Mouse (Mus musculus) mature B cell (primary cell): ENCODE results near the gene Slc9a1.

Experiments
- in situ Hi-C: fragments of 300-500 bp; cut with MboI; formaldehyde crosslinking; loops from 2 replicates; pipeline ENCODE4 v1.14.3; 2019

The Slc9a1 gene

DNA sequence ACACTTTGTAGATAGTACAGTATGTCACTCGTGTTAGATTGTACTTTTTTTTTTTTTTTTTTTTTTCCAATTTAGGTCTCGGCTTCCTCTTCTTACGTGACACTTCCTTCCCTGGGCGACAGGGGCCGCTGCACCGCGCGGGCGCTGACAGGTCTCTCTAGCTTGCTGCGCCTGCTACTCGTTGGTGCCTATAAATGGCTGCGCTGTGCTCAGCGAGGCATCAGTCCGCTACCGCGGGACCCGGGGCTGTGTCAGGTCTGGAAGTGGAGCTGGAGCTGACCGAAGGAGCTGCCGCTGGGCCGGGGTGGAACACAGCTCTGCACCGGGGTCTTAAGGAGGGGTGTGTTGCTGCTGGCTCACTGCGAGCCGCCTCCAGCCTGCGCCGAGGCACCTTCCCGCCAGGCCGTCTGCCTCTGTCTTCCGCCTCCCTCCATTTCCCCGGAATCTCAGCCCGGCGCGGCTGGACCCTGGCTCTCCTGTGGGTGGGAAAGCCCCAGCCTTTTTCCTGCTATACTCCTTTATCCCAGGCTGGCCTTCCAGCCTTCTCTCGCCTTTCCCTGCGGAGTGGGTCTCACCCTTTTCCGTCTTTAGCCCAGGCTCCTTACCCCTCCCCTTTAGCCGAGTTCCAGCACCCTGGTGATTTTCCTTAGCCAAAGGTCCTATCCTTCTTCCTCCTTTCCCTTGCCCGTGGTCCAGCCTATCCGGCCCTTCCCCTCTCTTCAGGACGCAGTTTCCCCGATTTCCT lies at the start of gene Slc9a1:
TSS of gene Slc9a1 (plus strand) at position 154 of the 745 bp plus-strand sequence.
- in situ Hi-C loops, result no loop called here

DNA sequence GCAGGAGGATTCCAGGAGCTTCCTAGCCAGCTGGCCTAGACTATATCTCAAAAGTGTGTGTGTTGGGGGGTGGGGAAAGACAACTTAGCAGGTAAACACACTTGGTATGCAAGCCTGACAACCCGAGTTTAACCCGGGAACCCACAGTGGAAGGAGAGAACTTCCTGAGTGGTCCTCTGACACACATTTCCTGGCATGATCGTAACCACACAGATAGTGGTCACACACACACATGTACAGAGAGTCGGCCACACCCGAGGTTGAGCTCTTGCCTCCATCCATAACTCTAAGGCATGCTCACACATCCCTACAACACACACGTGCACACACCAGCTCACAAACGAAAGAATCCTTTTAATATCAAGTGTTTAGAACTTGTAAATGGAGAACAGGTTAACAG lies 41.4 kb upstream of the Slc9a1 start:
- in situ Hi-C loops, result no loop called here

DNA sequence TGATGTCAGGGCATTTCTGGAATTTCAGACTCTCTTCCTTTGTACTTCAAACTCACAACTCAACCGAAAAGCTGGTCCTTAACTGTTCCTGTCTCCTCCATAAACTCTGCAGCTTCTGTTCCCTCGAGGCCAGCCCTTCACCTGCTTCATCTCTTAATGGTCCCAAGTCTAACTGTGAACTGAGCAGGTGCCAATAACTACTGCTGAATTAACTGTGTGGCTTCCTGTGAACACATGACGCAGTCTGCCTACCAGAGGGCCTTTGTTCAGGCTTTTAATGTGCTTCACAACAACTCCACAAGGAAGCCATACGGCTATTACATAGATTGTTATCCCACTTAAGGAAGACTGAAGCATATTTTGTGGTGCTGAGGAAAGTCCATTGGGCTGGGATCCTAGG lies 39.2 kb upstream of the Slc9a1 start:
- in situ Hi-C loops, result no loop called here

DNA sequence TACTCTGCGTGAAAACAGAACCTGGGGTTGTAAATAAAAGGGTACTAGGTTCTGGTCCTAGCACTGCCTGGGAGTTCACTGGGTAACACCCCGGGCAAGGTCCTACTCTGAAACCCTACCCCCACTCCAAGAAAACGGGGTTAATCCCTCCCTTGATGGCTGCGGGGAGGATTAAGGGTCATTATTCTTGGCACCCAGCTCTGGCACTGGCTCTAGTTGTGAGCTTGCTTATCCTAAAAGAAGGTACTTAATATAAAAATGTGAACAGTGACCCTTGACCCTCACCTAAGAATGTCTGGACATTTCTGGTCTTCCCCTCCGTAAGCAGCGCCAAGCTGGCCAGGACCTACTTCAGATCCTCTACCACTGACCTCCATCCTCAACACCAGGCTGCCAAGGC lies 36.2 kb upstream of the Slc9a1 start:
- in situ Hi-C loops, result no loop called here

DNA sequence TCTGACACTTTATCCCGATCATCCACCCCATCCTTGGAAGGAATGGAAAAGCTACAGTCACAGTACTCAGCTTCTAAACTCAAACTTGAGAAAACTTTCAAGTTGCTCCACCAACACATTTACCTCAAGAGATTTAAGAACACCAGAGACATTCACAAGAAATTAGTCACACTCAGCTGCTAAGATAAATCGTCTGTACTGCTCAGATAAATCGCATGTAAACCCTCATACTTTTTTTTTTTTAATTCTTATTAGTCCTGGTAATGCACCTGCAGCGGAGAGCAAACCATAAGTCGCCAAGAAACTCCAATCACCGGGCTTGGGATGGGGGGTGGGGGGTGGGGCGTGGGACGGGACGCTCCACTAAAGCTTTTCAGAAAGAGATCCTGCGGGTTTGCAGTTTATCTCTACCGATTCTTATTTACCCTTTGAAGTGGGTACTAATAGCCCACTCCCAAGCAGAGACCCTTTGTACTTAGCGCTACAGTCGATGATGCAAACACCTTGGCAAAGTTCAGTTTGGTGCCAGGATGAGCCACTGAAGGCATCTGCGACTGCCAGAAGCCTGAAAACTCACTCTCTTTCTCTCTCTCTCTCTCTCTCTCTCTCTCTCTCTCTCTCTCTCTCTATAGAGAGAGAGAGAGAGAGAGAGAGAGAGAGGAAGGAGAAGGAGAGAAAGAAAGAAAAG lies 31.5 kb upstream of the Slc9a1 start:
- in situ Hi-C loops, result no loop called here

DNA sequence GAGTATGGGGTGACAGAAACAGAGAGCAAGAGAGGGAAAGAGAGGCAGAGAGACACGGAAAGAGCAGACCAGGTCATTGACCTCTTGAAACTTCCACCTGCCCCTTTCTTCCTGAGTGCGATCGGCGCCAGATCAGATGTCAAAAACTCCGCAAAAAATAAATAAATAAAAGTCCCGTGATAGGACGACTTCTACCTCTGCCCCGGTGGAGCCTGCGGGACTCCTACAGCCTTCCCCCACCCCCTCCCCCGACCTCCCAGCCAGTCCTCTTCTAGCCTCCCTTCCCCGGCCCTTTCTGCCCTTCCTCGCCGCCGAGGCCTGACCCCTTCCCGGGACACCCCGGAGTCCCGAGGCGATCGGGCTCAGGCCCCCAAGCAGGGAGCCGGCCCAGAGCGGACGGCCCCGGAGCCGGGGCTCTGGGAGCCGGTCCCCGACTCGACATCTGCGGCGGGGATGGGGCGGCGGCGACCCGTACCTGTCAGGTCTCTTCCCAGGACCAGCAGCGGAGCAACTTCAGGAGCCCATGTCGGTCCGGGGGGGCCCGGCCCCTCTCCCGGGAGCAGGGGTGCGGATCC lies 30.9 kb upstream of the Slc9a1 start:
- in situ Hi-C loops, result no loop called here

DNA sequence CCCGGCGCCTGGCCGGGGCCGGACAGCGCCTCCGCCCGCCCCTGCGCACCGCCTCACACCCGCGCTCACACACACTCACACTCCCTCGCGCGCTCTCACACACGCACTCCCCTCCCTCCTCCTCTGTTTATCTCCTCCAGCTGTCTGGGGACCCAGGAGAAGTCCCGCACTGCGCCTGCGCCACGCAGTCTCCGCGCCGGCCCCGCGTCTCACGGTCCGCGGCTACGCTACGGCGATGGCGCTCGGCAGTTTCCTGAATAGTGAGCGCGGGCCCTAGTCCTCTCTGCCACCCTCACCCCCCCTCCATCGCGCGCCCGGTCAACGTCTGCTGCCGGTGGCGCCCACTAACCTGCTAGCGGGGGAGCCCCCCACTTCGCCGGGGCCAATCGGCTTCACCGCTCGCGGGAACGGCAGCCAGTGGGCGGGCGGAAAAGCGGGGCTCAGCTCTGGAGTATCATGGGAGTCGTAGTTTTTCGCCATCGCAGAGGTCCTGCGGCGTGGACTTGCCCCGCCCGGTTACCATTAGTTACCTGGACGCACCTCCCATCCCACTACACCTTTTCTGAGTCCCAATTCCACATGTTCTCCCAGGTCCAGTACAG lies 30.3 kb upstream of the Slc9a1 start:
- in situ Hi-C loops, result no loop called here

DNA sequence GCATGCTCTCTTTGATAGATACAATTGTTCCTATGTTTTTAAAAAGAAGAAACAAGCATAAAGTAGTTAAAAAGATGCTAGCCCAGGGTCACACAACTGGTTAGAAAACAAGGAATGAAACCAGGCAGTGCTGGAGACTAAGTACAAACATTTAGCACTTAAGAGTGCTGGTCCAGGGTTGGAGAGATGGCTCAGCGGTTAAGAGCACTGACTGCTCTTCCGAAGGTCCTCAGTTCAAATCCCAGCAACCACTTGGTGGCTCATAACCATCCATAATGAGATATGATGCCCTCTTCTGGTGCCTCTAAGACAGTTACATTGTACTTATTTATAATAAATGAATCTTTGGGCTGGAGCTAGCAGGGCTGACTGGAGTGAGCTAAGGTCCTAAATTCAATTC lies 29.3 kb upstream of the Slc9a1 start:
- in situ Hi-C loops, result no loop called here

DNA sequence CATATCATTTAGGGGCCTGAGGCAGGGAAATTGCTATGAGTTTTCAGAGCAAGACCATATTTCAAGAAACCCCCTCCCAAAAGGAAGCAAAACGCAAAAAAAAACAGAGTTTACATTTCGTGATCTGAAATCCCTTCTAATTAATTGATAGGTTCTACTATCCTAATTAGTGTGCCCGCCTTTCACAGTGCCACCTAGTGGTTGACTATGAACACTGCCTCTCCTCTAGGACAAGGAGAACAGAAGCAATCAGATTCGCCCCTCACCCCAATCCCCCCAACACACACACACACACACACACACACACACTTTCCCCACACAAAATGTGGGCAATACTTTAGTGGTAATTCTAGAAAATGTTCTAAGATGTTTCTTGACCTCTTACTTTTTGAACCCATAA lies 25.4 kb upstream of the Slc9a1 start:
- in situ Hi-C loops, result no loop called here

DNA sequence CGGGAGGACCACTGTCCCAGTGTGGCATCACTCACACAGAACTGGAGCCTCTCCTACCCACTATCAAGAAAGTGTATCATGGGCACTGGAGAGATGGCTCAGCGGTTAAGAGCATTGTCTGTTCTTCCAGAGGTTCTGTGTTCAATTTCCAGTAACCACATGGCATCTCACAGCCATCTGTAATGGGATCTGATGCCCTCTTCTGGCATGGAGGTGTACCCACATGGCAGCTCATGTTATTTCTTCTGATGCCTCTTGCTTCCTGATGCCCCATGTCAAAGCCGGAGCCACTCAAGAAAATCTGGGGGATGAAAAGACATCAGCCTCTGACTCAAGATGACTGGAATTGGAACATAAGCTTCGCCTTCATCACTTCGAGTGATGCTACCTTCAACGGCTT lies 23.8 kb upstream of the Slc9a1 start:
- in situ Hi-C loops, result no loop called here

DNA sequence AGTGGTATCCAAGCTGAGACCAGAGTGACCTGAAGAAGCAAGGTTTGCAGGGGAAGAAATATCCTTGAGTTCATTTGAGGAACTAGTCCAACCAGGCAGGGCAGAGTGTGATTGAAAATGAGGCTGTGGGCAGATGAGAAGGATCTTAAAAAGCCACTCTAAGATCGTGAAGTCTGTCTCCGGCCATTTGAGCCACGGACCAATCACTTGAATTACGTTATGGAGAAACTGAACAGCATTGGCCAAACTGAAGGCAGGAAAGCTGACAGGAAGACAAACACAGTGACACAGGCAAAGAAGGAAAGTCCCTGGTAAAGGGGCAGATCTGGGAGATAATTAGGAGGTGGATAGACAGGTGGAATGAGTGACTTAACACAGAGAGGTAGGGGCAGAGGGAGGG lies 22.9 kb upstream of the Slc9a1 start:
- in situ Hi-C loops, result no loop called here

DNA sequence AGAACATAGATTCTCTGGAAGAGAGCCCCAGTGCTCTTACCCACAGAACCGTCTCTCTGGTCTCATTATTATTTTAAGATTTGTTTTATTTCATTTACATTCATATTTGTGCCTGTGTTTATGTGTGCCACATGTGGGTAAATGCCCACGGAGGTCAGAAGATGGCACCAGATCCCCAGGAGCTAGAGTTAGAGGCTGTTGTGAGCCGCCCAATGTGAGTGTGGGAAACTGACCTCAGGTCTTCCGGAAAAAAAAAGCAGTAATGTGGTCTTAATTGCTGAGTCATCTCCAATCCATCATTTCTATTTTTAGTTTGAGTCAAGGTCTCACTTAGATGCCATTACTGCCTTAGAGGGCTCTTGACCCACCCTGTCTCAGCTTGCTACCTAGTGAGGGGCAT lies 21.9 kb upstream of the Slc9a1 start:
- in situ Hi-C loops, result no loop called here

DNA sequence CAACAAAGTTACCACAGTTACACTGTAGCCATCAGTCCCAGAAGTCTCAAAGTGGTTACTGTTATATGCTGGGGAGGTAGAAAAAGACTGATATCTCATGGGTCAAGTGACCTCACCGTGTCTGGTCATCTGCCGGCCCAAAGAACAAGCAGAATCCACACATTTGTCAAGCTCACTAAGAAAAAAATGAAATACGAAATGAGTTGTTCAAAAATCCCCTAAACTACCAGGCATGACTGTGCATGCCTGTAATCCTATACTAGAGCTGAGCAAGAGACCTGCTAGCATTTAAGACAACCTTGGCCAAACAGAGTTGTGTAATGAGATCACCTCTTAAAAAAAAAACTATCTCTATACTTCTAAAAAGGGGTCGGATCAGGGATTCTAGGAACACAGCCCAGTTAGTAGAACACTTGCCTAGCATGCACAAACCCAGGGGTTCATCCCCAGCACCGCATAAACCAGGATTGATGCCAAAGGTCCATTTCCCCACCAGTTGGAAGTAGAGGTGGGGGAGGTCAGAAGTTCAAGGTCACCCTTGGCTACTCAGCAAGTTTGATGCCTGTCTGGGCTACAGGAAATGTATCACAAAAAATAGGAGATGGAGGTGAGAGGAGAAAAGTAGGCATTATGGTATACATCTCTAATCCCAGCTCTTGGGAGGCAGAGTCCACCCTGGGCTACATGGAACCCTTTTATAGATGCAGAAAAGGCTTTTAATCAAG lies 21.3 kb upstream of the Slc9a1 start:
- in situ Hi-C loops, result no loop called here

DNA sequence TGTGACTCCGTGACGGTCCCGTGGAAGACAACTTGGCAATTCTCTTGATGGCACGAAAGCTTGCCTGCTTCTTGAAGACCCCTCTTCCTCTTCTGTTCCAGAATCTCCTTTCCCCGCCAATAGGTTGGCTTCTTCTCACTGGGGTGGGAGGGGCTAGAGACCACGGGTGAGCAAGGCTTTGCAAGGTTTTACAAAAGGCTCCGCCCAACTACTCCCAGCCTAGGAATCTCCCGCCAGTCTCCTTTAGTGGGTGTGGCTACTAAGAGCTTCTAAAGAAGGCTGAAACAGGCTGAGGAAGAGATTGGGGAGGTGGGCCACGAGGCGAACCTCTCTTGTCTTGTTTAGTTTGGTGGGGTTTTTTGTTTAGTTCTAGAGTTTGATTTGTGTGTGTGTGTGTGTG lies 16.7 kb upstream of the Slc9a1 start:
- in situ Hi-C loops, result no loop called here

DNA sequence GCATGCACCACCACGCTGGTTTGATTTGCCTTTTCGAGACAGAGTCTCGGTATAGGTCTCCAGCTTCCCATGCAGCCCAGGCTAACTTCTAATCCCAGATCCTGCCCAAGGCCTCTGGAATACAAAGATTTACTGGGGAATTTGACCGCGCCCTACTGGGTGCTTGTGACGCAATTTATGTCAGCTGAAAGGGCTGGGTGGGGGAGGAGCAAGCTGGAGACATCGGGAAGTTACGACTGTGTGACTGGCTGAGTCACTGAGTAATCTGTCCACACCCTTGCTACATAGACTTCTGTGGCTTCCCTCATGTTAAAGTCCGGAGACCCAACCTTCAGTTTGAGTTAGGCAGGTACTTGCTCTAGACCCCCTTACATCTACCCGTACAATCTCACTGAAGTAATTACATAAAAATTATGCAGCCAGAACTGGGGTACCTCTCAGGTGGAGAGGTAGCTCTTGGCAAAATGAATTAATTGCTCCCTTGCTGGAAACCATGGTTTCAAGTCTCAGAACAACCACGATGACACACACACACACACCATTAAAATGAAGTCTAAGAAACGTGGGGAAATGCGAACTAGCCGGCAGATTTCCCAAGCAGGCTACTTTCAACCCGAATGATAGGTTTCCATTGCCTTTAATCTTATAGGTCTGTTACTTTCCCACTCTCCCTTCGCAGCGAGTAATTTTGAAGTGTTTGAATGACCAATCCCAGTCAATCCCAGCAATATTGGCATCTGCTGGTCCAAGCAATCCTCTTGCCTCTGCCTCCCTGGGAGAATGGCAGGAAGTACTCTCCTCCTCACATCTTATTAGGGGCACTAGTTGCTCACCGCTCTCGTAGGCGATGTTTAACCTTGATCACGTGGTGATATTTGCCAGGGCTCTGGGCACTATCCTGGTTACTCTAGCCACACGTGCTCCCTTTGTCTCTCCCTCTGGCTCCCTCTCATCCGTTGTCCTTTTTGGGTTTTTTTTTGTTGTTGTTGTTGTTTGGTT lies 15.8 kb upstream of the Slc9a1 start, which contains the start of gene Wdtc1:
TSS of gene Wdtc1 (minus strand) at position 115 of the 999 bp plus-strand sequence.
- in situ Hi-C loops, result no loop called here

DNA sequence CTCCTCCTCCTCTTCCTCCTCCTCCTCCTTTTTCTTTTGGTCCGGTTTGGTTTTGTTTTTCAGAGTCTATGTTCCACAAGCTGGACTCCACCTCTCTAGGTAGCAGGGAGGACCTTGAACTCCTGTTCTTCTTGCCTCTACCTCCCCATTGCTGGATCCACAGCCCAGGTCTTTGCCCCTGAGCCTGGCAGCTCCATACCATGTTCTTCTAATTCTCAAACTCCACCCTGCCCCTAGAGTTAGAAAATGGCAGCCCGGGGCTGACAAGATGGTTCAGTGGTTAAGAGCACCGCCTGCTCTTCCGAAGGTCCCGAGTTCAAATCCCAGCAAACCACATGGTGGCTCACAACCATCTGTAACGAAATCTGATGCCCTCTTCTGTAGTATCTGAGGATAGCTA lies 14.9 kb upstream of the Slc9a1 start:
- in situ Hi-C loops, result no loop called here

DNA sequence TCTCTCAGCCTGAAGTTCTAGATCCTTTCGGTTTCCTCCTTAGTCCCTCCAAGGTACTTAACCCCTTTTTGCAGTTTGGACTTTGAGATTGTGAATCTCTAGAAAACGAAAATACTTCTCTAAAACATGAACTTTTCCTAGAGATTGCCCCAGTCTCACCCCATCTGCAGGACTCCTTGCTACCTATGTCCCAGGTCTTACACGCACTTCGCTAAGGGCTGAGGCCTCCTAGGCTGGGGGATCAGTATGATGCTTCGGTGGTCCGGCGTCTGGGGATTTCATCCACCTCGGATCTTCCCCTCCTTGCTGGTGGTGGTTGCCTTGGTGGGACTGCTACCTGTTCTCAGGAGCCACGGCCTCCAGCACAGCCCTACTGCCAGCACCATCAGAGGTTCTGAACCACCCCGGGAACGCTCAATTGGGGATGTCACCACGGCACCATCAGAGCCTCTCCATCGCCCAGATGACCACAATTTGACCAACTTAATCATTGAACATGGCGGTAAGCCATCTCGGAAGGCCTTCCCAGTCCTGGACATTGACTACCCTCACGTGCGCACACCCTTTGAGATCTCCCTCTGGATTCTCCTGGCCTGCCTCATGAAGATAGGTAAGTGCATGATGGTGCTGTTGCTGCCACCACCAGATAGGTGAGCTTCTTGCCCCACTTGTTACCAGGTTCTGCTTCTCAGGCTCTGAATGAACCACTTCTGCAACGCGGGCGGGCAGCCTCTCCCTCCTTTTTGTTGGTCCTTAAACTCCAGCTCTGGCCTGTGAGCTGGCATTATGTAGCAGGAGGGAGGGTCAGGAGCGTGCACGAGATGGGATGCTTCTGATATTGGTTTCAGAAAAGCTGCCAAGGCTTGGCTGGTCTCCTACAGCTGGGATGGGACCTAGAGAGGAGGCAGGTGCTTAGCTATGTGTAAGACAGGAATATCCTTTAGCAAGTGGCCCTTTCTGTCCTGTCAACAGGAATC lies 1.1 kb downstream of the Slc9a1 start:
- in situ Hi-C loops, result no loop called here

DNA sequence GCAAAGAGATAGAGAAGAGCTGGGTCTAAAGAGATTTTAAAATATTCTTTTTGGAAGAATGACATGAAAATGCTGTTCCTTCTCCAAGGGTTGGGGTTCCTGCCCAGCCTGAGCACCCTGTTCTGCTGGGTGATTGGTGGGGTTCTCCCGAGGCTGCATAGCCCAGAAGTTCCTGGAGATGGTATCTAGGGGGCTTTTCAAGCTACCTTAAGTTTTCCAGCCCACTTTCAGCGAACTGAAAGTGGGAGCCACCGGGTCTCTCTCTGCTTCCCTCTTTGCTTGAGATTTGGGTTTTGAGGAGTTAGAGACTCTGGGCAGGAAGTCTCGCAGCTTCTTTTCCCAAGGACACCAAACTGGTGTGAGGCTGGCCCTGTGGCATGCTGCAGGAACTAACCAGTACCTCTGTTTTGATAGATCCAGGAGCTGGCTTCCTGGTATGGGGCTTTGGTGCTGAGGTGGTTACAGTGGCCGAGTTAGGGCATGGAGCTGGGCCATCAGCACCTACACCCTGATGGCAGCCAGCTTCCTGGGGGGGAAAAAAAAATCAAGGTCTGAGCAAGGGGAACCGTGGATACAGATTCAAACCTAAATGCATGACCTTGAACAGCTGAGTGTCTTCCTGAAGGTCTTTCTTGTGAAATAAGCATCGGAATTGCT lies 2.2 kb downstream of the Slc9a1 start:
- in situ Hi-C loops, result no loop called here

DNA sequence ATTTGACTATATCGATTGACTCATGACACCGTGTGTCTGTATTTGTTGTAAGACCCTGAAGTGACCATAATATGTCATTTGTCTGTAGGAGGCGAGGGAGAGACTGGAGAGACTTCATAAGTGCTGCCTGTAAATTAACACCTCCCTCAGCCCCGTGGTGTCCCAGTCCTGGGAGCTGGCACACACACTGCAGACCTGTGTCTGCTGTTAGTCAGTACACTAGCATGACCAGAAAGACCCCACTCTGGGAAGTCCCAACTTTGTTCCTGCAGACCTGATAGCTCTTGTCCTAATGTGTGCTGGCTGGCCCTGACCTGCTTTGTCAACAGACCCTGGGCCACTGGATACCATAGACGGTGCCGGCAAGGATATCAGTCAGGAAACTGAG lies 2.8 kb downstream of the Slc9a1 start:
- in situ Hi-C loops, result no loop called here
